Mouse (Mus musculus) left cerebral cortex, postnatal 25 days (tissue): ENCODE data around the gene Galm. TPM values are rescaled to one million over a fixed set of nuclear protein-coding genes. Genes with fewer than 3 reads are reported as not detected.
A peak's percentile ranks its signal among the peaks of the same experiment; 100 is the strongest.
"Not testable (repeated sequence)": the region's sequence is repeated elsewhere in the genome, so short reads cannot be mapped to it uniquely, and the experiment has no call there.

Source experiments
- DNase-seq, 2 experiments: peaks; one replicate each; pipeline ENCODE4 v3.0.0; 2022; ENCODE audit warnings: low spot score in 2 of 2, mixed read lengths in 1 of 2
- intact Hi-C: fragments of 180-260 bp; cut with DNase I; formaldehyde crosslinking; loops from one replicate; pipeline ENCODE4 v1.15.1; 2025
- total RNA-seq, 2 experiments: library from RNA; stranded (reverse); gene quantifications; 2 replicates each; pipeline ENCODE4 v1.2.3; 2021

Galm gene
- total RNA-seq, 2 experiments from 2014 or later: 1.8 to 2.2 TPM

DNA sequence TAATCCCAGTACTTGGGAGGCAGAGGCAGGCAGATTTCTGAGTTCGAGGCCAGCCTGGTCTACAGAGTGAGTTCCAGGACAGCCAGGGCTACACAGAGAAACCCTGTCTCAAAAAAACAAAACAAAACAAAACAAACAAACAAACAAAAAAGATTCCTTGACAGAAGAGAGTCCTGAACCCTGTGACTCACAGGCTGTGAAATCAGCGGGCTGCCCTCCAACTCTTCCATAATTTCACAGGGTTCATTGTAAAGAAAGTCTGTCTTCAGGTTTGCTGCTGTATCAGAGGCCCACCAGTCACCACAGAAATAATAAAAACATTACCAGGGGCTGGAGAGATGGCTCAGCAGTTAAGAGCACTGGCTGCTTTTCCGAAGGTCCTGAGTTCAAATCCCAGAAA lies 51.6 kb downstream of the Galm start:
- intact Hi-C loops, DNase-seq: not testable (repeated sequence)

DNA sequence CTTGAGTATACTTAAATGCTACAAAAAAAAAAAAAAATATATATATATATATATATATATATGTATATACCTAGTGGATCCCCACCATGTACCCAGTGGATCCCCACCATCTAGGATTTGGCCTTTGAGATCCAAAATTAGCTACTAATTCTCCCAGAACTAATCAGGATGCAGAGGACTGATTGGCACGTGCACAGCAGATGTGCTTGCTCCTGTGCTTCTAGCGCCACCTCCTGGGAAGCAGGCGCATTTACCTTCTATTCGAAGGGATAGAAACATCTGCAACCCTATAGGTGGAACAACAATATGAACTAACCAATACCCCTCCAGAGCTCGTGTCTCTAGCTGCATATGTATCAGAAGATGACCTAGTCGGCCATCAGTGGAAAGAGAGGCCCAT lies 52.7 kb downstream of the Galm start:
- intact Hi-C loops: loop anchor here (1.0 to 5.0 kb wide), 3 partner anchors 132 to 318 kb away; no protein-coding TSS in a partner anchor
- peak; percentile 73 to 85 for DNase-seq

DNA sequence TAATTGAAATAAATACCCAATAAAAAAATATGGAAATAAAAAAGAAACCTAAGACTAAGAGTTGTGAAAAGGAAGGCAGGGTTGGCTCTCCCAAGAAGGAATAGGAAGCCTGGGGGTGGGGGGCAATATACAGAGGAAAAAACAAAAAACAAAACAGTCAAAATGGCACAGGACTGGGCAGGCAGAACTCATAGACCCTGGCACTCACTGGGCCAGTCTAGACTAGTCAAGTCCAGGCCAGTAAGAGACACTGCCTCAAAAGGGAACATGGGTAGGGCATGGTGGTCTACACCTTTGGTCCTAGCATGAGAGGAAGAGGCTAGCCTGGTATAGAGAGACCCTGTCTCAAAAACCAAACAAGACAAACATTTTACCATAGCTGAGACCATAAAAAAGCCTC lies 53.2 kb downstream of the Galm start:
- intact Hi-C loops: loop anchor here (1.0 to 5.0 kb wide), 3 partner anchors 132 to 318 kb away; no protein-coding TSS in a partner anchor
- DNase-seq: no peak

DNA sequence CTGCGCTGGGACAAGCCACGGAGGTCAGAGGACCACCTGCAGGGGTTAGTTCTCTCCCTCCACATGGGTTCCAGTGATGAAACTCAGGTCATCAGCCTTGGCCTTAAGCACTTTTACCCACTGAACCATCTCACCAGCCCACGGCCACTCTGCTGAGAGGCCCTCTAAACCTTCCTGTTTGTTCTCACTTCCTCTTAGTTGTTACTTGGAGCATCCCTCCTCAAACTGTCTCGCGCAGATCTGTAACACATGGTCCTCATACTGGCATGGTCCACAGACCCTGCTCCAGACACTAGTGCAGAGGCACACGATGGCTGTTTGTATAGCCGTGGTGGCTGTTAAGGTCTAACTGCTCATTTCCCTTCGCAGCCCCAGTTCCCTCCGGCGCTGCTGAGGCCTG lies 56.3 kb downstream of the Galm start:
- intact Hi-C loops: loop anchor here (5.0 kb wide), 1 partner anchor 321 kb away; no protein-coding TSS in a partner anchor
- DNase-seq: no peak

DNA sequence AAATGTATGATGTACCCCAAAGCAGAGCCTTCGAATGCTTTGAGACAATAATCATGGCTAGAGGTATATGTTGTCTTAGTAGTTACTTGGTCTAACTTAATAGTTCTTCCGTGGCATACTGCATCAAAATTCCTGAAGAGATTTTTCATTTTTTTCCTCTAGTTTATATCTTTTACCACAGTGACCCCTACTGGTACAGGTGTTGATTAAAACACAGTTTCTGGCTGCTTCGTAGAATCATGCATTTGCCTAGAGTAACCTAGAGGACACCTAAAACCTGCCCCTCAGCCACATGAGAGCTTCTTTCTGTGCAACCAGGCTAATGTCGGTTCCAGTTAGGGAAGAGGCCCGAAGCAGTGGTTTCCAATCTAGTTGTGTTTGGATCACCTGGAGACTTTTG lies 65.8 kb downstream of the Galm start:
- peak; percentile 25 to 32 for DNase-seq
- intact Hi-C loops: loop anchor here (5.0 to 10.0 kb wide), 2 partner anchors 341 to 498 kb away; no protein-coding TSS in a partner anchor

DNA sequence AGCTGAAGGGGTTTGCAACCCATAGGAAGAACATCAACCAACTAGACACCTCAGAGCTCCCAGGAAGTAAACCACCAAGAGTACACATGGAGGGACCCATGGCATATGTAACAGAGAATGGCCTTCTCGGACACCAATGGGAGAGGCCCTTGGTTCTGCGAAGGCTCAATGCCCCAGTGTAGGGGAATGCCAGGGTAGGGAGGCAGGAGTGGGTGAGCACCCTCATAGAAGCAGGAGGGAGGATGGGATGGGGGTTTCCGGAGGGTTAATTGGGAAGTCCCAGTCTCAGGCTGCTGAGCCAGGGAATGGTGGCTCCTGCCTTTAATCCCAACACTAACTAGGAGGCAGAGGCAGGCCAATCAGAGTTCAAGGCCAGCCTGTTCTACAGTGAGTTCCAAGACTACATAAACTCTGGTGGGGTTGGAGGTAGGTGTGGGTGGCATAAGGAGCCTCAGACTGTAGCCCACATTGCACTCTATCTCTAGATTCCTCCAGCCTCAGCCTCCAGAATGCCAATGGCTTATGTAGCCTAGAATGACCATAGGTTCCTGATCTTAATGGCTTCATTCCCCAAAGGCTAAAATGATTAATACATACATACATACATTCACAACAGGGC lies 72.0 kb downstream of the Galm start:
- intact Hi-C loops: loop anchor here (10.0 kb wide), 1 partner anchor 504 kb away; no protein-coding TSS in a partner anchor

DNA sequence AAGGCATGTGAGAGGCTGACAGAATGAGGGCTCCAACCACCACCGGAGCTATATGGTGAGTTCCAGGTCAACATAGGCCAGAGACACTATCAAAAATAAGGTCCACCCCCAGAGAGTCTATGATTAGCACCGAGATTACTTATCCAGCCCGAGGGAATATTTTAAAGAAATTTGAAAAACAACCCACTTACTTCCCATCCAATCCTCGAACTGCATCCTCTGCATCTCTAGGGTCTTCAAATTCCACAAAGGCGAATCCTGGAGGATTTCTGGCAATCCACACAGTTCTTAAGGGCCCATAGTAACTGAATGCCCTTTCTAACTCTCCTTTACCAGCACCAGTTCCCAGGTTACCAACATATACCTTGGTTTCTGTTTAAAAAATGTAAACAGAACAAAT lies 78.4 kb downstream of the Galm start:
- intact Hi-C loops: loop anchor here (2.0 to 5.0 kb wide), 2 partner anchors 19 to 277 kb away; partner anchors contain the start of genes Gemin6 and Sos1

More for the DNA sequence above, 72.0 kb downstream of the Galm start:
- no peak for DNase-seq

DNA sequence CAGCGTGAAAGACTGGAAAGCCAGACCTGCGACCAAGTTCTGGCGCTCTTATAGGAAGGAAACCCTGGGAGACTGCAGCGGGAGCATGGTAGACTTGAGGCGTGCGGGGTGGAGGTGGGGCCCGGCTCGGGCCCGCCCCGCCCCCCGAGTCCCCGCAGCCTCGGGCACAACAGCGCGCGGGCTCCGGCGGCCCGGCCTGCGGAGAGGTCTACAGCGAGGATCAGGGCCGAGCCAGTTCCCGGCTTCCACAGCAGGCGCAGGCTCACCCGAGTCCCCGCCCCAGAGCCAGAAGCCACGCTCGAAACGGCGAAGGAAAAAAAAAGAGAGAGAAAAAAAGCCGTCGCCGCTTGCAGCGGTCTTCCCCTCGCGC lies 79.0 kb downstream of the Galm start:
- intact Hi-C loops: loop anchor here (2.0 to 5.0 kb wide), 2 partner anchors 19 to 276 kb away; partner anchors contain the start of genes Gemin6 and Sos1
- DNase-seq: no peak

More for the DNA sequence above, 78.4 kb downstream of the Galm start:
- DNase-seq: no peak

DNA sequence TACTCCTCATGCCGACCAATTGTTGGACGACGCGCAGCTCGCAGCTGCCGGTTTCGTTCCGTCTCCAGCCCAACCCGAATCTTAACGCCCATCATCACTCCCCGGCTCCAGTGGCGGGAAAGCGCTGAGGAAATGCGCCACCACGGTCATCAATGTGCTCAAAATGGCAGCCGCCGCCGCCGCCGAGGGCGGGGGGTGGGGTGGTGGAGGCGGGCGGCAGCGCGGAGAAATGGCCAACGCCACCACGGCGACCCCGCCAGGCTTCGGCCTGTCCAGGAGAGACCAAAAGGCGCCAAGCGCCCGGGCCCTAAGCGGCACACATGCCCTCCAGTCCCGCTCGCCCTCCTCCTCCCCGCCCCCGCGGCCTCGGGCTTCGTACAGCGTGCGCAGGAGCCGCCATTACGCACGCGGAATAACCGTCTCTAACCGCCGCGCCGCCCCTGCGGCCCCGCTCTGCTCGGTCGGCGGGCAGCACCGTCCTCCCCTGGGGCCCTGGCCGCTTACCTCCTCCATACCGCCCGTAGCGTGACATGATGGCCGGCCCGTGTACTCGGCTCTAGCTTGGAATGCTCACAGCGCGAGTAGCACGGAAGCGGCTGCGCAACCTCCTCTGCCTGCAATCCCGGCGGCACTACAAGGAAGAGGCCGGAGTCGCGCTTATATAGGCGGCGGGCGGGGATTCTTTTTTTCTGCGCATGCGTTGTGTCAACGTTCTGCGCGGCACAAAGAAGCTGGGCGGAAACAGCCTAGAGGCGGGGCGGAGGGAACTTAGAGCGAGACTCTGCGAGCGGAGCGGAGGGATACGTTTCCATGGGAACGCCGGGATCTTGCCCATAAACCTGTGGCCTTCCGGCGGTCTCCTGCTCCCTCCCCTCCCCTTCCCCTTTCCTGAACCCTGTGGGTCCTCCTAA lies 79.7 kb downstream of the Galm start, which contains the start of the genes Srsf7 and Ttc39d:
TSS of gene Srsf7 (minus strand) at position 637 of the 911 bp plus-strand sequence.
TSS of gene Ttc39d (plus strand) at position 790 of the 911 bp plus-strand sequence.
- intact Hi-C loops: loop anchor here (2.0 to 5.0 kb wide), 2 partner anchors 18 to 275 kb away; partner anchors contain the start of genes Gemin6 and Sos1
- peak; percentile 97 to 98 for DNase-seq

DNA sequence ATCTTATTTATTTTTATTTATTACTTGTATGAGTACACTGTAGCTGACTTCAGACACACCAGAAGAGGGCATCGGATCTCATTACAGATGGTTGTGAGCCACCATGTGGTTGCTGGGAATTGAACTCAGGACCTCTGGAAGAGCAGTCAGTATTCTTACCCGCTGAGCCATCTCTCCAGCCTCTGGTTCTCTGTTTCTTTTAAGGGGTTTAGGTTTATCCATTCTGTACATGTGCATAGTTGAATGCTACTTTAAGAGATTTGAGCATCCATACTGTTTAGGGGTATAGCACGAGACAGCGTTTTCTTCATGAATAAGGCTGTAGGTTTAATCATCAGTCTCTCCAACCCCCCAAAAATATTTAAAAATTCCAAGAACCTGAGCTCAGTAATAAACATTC lies 86.7 kb downstream of the Galm start:
- intact Hi-C loops: not testable (repeated sequence)

DNA sequence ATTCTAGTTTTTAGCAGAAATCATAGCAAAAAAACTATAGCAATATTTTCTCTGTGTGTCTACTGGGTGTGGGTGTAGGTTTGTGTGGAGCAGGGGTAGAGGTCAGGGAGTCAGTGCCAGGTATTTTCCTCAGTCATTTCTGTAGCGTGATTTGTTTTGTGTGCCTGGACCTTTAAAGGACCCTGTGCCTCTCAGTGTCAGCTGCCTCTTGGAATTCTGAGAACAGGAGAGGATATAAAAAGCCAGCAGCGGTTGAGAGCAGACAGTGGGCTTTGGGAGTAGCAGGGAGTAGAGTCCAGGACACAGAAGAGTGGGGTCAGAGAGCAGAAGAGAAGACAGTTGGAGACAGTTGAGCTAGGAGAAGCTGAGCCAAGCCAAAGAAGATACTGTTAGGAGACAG lies 92.9 kb downstream of the Galm start:
- DNase-seq: no peak
- intact Hi-C loops: no loop called here

More for the DNA sequence above, 86.7 kb downstream of the Galm start:
- DNase-seq: not testable (repeated sequence)

DNA sequence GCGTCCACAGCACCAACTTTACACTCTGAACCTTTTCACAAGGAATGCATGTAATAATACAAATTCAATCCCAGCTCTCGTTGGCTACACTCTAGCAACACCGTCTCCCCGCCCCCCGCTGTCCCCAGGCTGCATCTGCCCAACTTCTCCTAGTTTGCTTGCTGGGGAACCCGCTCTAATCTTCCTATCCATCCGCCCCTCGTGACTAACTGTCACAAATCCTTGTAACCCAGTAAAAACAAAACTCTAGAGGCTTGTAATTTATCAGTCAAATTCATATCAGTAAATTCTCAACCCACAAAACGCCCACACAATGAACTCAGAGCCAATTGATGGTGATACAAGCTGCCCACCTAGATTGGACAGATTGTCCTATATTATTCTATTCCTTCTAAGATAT lies 93.9 kb downstream of the Galm start:
- intact Hi-C loops: no loop called here
- DNase-seq: no peak

DNA sequence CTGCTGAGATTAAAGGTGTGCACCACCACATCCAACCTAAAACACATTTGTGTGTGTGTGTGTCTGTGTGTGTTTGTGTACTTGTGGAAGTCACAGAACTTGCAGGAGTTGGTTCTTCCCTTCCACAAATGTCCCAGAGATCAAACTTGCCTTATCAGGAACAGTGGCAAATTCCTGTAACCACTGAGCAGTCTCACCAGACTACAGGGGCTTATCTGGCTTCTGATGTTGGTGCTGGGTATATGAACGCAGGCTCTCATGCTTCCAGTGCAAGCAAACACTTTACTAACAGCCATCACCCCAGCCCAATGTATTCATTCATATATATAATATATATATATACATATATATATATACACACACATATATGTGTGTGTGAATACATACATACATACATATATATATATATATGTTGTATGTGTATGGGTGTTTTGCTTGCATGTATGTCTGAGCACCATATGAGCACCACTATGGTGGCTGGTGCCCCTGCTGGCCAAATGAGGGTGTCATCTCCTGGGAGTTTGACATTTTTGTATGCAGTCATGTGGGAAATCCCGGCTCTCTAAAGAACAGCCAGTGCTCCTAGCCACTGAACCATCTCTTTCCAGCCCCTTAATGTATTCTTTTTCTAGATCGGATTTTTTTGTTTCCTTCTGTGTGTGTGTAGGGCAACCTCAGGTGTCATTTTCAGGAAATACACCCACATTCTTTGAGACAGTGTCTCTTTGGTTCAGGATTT lies 94.8 kb downstream of the Galm start:
- DNase-seq: no peak
- intact Hi-C loops: no loop called here

DNA sequence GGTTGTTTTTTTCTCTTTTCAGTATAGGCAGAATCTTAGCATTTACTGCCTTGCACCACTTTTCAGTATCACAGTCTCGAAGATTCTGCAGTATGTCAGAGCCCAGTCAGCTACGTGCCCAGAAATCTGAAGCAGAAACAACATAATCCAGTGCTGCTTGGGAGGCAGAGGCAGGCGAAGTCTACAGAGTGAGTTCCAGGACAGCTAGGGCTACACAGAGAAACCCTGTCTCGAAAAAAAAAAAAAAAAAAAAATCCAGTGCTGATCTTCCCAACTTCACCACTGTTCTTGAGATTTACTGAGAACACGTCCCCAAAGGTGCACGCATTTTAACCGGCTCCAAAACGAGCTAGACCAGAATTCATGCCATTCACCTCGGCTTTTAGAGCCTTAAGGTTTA lies 96.6 kb downstream of the Galm start:
- DNase-seq: no peak
- intact Hi-C loops: loop anchor here (2.0 kb wide), 1 partner anchor 17 kb away; the partner anchor contains the start of genes Srsf7 and Ttc39d

DNA sequence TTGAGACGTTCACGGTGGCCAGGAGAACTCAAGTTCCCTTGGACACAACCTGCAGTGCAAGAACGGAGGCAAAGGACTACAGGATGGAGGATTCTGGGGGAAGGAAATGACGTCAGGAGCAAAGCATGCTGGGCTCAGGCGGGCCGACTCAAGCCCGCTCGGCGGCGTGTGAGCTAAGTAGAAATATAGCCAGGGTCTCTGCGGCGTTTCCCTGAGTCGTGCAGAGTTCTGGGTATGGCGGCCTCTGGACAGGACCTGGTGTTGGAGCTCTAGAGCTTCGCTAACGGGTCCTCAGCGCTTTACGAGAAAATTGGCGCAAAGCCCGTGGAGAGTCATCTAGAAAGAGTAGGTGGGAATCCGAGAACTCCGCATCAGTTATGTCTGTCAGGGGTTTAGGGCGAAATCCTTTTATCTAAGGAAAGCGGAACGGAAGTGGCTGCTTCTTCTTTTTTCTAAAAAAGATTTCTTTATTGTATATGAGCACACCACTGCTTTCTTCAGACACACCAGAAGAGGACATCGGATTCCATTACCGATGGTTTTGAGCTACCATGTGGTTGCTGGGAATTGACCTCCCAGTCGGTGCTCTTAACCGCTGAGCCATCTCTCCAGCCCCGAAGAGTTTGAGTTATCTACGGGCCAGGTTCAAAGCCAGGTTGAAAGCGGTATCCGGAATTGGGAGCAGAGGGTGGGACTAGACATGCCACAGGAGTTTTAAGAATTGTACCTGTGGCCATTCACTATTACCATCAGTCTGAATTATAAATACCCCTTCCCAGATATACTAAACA lies 97.2 kb downstream of the Galm start, which contains the start of gene Gemin6:
TSS of gene Gemin6 (plus strand) at position 116 of the 791 bp plus-strand sequence.
- peak; percentile 89 to 95 for DNase-seq
- intact Hi-C loops: loop anchor here (2.0 kb wide), 1 partner anchor 18 kb away; the partner anchor contains the start of genes Srsf7 and Ttc39d

DNA sequence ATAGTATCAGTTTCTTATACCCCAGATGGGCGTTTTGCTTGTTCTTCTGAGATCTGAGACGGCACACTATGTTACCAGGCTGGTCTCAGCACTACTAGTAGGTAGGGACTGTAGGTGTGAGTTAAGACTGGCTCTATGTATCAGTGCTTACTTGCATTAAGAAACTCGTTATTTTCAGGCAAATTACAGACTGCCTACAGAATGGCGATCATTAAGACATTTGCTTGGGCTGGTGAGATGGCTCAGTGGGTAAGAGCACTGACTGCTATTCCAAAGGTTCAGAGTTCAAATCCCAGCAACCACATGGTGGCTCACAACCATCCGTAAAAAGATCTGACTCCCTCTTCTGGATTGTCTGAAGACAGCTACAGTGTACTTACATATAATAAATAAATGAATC lies 97.9 kb downstream of the Galm start:
- not testable (repeated sequence) for DNase-seq
- intact Hi-C loops: loop anchor here (2.0 kb wide), 1 partner anchor 18 kb away; the partner anchor contains the start of genes Srsf7 and Ttc39d

DNA sequence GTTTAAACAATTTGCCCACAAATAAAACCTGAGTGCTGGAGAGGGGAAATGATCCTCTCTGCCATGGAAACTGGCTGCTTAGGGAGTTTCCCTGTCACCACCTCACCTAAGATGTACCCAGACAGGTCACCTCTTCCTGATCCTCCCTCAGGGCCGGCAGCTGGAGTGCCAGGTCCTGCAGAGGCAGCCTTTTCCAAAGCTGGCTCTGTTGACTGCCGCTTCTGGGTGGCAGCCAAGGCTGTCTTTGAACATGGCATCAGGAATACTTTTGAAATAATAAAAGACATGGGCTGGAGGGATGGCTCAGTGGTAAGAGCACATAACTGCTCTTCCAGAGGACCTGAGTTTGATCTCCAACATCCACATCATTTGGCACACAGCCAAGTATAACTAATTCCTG lies 102.1 kb downstream of the Galm start:
- no peak for DNase-seq
- intact Hi-C loops: no loop called here

DNA sequence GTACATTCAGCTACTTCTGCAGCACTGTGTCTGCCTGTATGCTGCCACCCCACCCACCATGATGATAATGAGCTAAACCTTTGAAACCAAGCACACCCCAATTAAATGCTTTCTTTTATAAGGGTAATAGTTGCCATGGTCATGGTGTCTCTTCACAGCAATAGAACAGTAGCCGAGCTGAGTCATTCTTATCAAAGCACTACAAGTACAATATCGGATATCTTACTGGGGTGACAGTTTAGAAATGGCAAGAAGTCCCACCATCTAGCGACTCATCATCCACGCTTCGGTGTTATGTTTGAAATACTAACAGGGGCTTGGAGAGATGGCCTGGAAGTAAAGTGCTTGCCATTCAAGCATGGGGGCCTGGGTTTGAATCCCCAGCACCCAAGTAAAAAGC lies 106.6 kb downstream of the Galm start:
- DNase-seq: no peak
- intact Hi-C loops: no loop called here
